Mouse (Mus musculus) stomach, embryonic 14.5 days (tissue): Measurements from ENCODE around the gene Dlx4. TPM values are rescaled to one million over a fixed set of nuclear protein-coding genes. Genes with fewer than 3 reads are reported as not detected.

Source experiments
- ATAC-seq: fragments of 200-750 bp; cut with Nextera tagmentation; 2 replicates; pipeline ENCODE4 v1.8.0; 2017; ENCODE audit warnings: low read depth, moderate TSS enrichment; ENCODE audit not compliant: insufficient number of reproducible peaks, insufficient read depth, low FRiP score
- H3K27ac ChIP-seq: fragments of 300-500 bp; sonication (generic); 2 replicates; pipeline ENCODE4 v1.5.1; 2014; ENCODE audit warnings: mild to moderate bottlenecking, low read length, moderate library complexity, mixed read lengths
- H3K27me3 ChIP-seq: fragments of 300-500 bp; sonication (generic); 2 replicates; pipeline ENCODE4 v1.6.1; 2014; ENCODE audit warnings: low read length, control low read depth, mixed read lengths; ENCODE audit not compliant: control insufficient read depth, insufficient read depth
- H3K36me3 ChIP-seq: fragments of 300-500 bp; sonication (generic); 2 replicates; pipeline ENCODE4 v1.6.1; 2014; ENCODE audit warnings: mild to moderate bottlenecking, control low read depth, low read length, moderate library complexity, mixed read lengths; ENCODE audit not compliant: control insufficient read depth, insufficient read depth
- H3K4me1 ChIP-seq: fragments of 300-500 bp; sonication (generic); 2 replicates; pipeline ENCODE4 v1.6.1; 2014; ENCODE audit warnings: low read length, control low read depth, mixed read lengths; ENCODE audit not compliant: control insufficient read depth, insufficient read depth
- H3K4me2 ChIP-seq: fragments of 300-500 bp; sonication (generic); replicated peaks from 2 replicates; pipeline ENCODE4 v1.6.1; 2014; ENCODE audit warnings: low read depth, low read length, control low read depth
- H3K4me3 ChIP-seq: fragments of 300-500 bp; sonication (generic); 2 replicates; pipeline ENCODE4 v1.5.1; 2014; ENCODE audit warnings: low read depth, low read length, control low read depth
- H3K9ac ChIP-seq: fragments of 300-500 bp; sonication (generic); replicated peaks from 2 replicates; pipeline ENCODE4 v1.6.1; 2014; ENCODE audit warnings: low read depth, mild to moderate bottlenecking, control low read depth, low read length, moderate library complexity, mixed read lengths
- H3K9me3 ChIP-seq: fragments of 300-500 bp; sonication (generic); 2 replicates; pipeline ENCODE4 v1.6.1; 2016; ENCODE audit warnings: low read depth, low read length, control low read depth; ENCODE audit not compliant: control insufficient read depth
- WGBS: fragments of 180-500 bp; shearing (Covaris S2); extraction: QIAGEN DNeasy Blood & Tissue Kit; methylation state at CpG from one replicate; pipeline ENCODE4 v1.1.7; 2014; 5-methylcytosine and 5-hydroxymethylcytosine counted together
- polyA plus RNA-seq: library from polyadenylated mRNA; unstranded; fragments of >200 nt; fragmentation: Nextera tagmentation; extraction: Ambion mirVana; gene quantifications from 2 replicates; pipeline ENCODE4 v1.2.1, GENCODE M21; 2014

The Dlx4 gene
- polyA plus RNA-seq, 1 experiment from 2014 or later = 0.52 TPM

- 50% methylated on average over 6 of the region's 6 CpGs for WGBS
- H3K4me2 ChIP-seq = no peak overlapping the region
- no peak overlapping the region for H3K27ac ChIP-seq
- H3K9me3 ChIP-seq = no peaks in the 10 kb centered on the region
- no peaks in the 10 kb centered on the region for H3K27me3 ChIP-seq
- H3K4me1 ChIP-seq = peaks cover 21% of the 10 kb centered on the region
- no peaks in the 10 kb centered on the region for H3K36me3 ChIP-seq
- no peak overlapping the region for H3K9ac ChIP-seq
- no peak overlapping the region for H3K4me3 ChIP-seq
- ATAC-seq = no peak
Measured at GRCm38 (mm10) chr11:95104266-95104665, 41.8 kb downstream of the Dlx4 start.

- H3K36me3 ChIP-seq = no peaks in the 10 kb centered on the region
- H3K27ac ChIP-seq = no peak overlapping the region
- no peak overlapping the region for H3K4me2 ChIP-seq
- no peaks in the 10 kb centered on the region for H3K9me3 ChIP-seq
- no peaks in the 10 kb centered on the region for H3K27me3 ChIP-seq
- H3K4me1 ChIP-seq = peaks cover 32% of the 10 kb centered on the region
- no peak for ATAC-seq
- no peak overlapping the region for H3K9ac ChIP-seq
- H3K4me3 ChIP-seq = no peak overlapping the region
- 89% methylated on average over 19 of the region's 19 CpGs for WGBS
Measured at GRCm38 (mm10) chr11:95102161-95102904, 43.7 kb downstream of the Dlx4 start.

- no peak overlapping the region for H3K27ac ChIP-seq
- H3K4me3 ChIP-seq = no peak overlapping the region
- H3K27me3 ChIP-seq = no peaks in the 10 kb centered on the region
- H3K9me3 ChIP-seq = no peaks in the 10 kb centered on the region
- no peak for ATAC-seq
- no peak overlapping the region for H3K4me2 ChIP-seq
- H3K4me1 ChIP-seq = peaks cover 40% of the 10 kb centered on the region
- no peaks in the 10 kb centered on the region for H3K36me3 ChIP-seq
- no peak overlapping the region for H3K9ac ChIP-seq
- WGBS = 25% methylated on average over 16 of the region's 16 CpGs
Measured at GRCm38 (mm10) chr11:95101071-95101788, 44.8 kb downstream of the Dlx4 start.

- H3K9me3 ChIP-seq = no peaks in the 10 kb centered on the region
- H3K4me3 ChIP-seq = no peak overlapping the region
- no peaks in the 10 kb centered on the region for H3K27me3 ChIP-seq
- no peak overlapping the region for H3K27ac ChIP-seq
- H3K36me3 ChIP-seq = no peaks in the 10 kb centered on the region
- no peak for ATAC-seq
- H3K4me2 ChIP-seq = no peak overlapping the region
- peaks cover 34% of the 10 kb centered on the region for H3K4me1 ChIP-seq
- no peak overlapping the region for H3K9ac ChIP-seq
- WGBS = 43% methylated on average over 3 of the region's 3 CpGs
Measured at GRCm38 (mm10) chr11:95100393-95100792, 45.7 kb downstream of the Dlx4 start.

GRCm38 (mm10) chr11:95098346-95099095 lies 47.5 kb downstream of the Dlx4 start:
- Histone ChIP-seq H3K27ac (no peak overlapping the region), H3K27me3 (no peaks in the 10 kb centered on the region), H3K9ac (no peak overlapping the region), H3K36me3 (no peaks in the 10 kb centered on the region), H3K4me3 (no peak overlapping the region), H3K4me2 (no peak overlapping the region), H3K9me3 (no peaks in the 10 kb centered on the region), H3K4me1 (peaks cover 30% of the 10 kb centered on the region)
- ATAC-seq = no peak
- 69% methylated on average over 5 of the region's 5 CpGs for WGBS

GRCm38 (mm10) chr11:95097889-95098288 lies 48.2 kb downstream of the Dlx4 start:
- Histone ChIP-seq H3K4me2 (no peak overlapping the region), H3K4me3 (no peak overlapping the region), H3K9me3 (no peaks in the 10 kb centered on the region), H3K36me3 (no peaks in the 10 kb centered on the region), H3K27me3 (no peaks in the 10 kb centered on the region), H3K27ac (peak overlapping the region; percentile 85; the same call in 1 of the 2 replicates), H3K4me1 (peaks cover 30% of the 10 kb centered on the region), H3K9ac (no peak overlapping the region)
- no peak for ATAC-seq
- WGBS = 63% methylated on average over 6 of the region's 6 CpGs

GRCm38 (mm10) chr11:95096608-95097373 lies 49.3 kb downstream of the Dlx4 start:
- peak overlapping the region; percentile 85 for H3K27ac ChIP-seq
- 33% methylated on average over 4 of the region's 4 CpGs for WGBS
- H3K4me1 ChIP-seq = peaks cover 30% of the 10 kb centered on the region
- peak; percentile 76 for ATAC-seq
- H3K4me2 ChIP-seq = no peak overlapping the region; the same call in 1 of the 2 replicates
- no peaks in the 10 kb centered on the region for H3K27me3 ChIP-seq
- no peaks in the 10 kb centered on the region for H3K9me3 ChIP-seq
- H3K9ac ChIP-seq = no peak overlapping the region
- no peaks in the 10 kb centered on the region for H3K36me3 ChIP-seq
- H3K4me3 ChIP-seq = no peak overlapping the region

GRCm38 (mm10) chr11:95095596-95095995 lies 50.5 kb downstream of the Dlx4 start:
- Histone ChIP-seq H3K36me3 (no peaks in the 10 kb centered on the region), H3K9ac (no peak overlapping the region), H3K4me3 (no peak overlapping the region), H3K27me3 (no peaks in the 10 kb centered on the region), H3K4me1 (peaks cover 26% of the 10 kb centered on the region), H3K27ac (no peak overlapping the region), H3K4me2 (no peak overlapping the region), H3K9me3 (no peaks in the 10 kb centered on the region)
- 80% methylated on average over 10 of the region's 10 CpGs for WGBS
- ATAC-seq = no peak
